Mouse (Mus musculus) liver, embryonic 14.5 days (tissue): Measurements from ENCODE around the gene Ppp1cb. TPM values are rescaled to one million over a fixed set of nuclear protein-coding genes. Genes with fewer than 3 reads are reported as not detected.

Source experiments
- ATAC-seq: fragments of 200-750 bp; cut with Nextera tagmentation; 2 replicates; pipeline ENCODE4 v1.8.0; 2017; ENCODE audit warnings: moderate number of reproducible peaks, mild to moderate bottlenecking, moderate library complexity; ENCODE audit not compliant: insufficient read depth
- DNase-seq, 3 experiments: peaks; one replicate each; pipeline ENCODE4 v3.0.0-alpha.2; 2012 to 2013; ENCODE audit warnings: low read depth in 3 of 3, low spot score in 3 of 3
- H3K27ac ChIP-seq: fragments of 300-500 bp; sonication (generic); 2 replicates; pipeline ENCODE4 v1.5.1; 2014; ENCODE audit warnings: moderate library complexity, mild to moderate bottlenecking, control low read depth, inconsistent platforms
- H3K27me3 ChIP-seq: fragments of 300-500 bp; sonication (generic); 2 replicates; pipeline ENCODE4 v1.6.1; 2014; ENCODE audit warnings: mild to moderate bottlenecking, low read length, moderate library complexity; ENCODE audit not compliant: control insufficient read depth, insufficient read depth
- H3K36me3 ChIP-seq: fragments of 300-500 bp; sonication (generic); replicated peaks from 2 replicates; pipeline ENCODE4 v1.6.1; 2014; ENCODE audit warnings: low read depth; ENCODE audit not compliant: control insufficient read depth, insufficient read depth
- H3K4me1 ChIP-seq, 2 experiments: fragments of 200-500 bp in 1 of 2; fragments of 300-500 bp in 1 of 2; sonication (generic) in 1 of 2; replicated peaks; 2 replicates each; pipeline ENCODE4 v1.6.1; 2012 to 2014; ENCODE audit warnings: antibody characterized with exemption in 1 of 2, inconsistent platforms in 1 of 2, low read length in 1 of 2; ENCODE audit not compliant: control insufficient read depth in 2 of 2, insufficient read depth in 2 of 2
- H3K4me2 ChIP-seq: fragments of 300-500 bp; sonication (generic); 2 replicates; pipeline ENCODE4 v1.6.1; 2014; ENCODE audit warnings: low read depth, mild to moderate bottlenecking, control low read depth, moderate library complexity
- H3K4me3 ChIP-seq, 2 experiments: fragments of 200-500 bp in 1 of 2; fragments of 300-500 bp in 1 of 2; sonication (generic) in 1 of 2; 2 replicates each; pipeline ENCODE4 v1.5.1; 2012 to 2014; ENCODE audit warnings: low read depth in 2 of 2, low read length in 2 of 2, mild to moderate bottlenecking in 2 of 2, control low read depth in 1 of 2, inconsistent platforms in 1 of 2, moderate library complexity in 1 of 2; ENCODE audit not compliant: insufficient read depth in 1 of 2
- H3K9ac ChIP-seq: fragments of 300-500 bp; sonication (generic); replicated peaks from 2 replicates; pipeline ENCODE4 v1.6.1; 2014; ENCODE audit warnings: mild to moderate bottlenecking, control low read depth, moderate library complexity
- H3K9me3 ChIP-seq: fragments of 300-500 bp; sonication (generic); 2 replicates; pipeline ENCODE4 v1.6.1; 2016; ENCODE audit warnings: low read length, mixed read lengths; ENCODE audit not compliant: control insufficient read depth
- CTCF ChIP-seq: IDR thresholded peaks from 2 replicates; pipeline ENCODE4 v1.5.1; 2016; ENCODE audit warnings: antibody characterized with exemption, low read depth, control low read depth
- EP300 ChIP-seq: IDR thresholded peaks from 2 replicates; pipeline ENCODE4 v1.6.1; 2016; ENCODE audit warnings: antibody characterized with exemption, low read depth
- WGBS: fragments of 180-500 bp; shearing (Covaris S2); extraction: QIAGEN DNeasy Blood & Tissue Kit; methylation state at CpG from one replicate; pipeline ENCODE4 v1.1.7; 2014; ENCODE audit not compliant: insufficient replicate concordance; 5-methylcytosine and 5-hydroxymethylcytosine counted together
- polyA plus RNA-seq, 2 experiments: library from polyadenylated mRNA; depleted of rRNA in 1 of 2; stranded (reverse) in 1 of 2; unstranded in 1 of 2; fragments of >200 nt; fragmentation: Nextera tagmentation in 1 of 2; extraction: Ambion mirVana in 1 of 2; gene quantifications; 2 replicates each; pipeline versions ENCODE4 v1.2.1 to v1.2.3; 2012 to 2014

Gene Ppp1cb
- polyA plus RNA-seq, 2 experiments = 92.1 to 135 TPM

DNA sequence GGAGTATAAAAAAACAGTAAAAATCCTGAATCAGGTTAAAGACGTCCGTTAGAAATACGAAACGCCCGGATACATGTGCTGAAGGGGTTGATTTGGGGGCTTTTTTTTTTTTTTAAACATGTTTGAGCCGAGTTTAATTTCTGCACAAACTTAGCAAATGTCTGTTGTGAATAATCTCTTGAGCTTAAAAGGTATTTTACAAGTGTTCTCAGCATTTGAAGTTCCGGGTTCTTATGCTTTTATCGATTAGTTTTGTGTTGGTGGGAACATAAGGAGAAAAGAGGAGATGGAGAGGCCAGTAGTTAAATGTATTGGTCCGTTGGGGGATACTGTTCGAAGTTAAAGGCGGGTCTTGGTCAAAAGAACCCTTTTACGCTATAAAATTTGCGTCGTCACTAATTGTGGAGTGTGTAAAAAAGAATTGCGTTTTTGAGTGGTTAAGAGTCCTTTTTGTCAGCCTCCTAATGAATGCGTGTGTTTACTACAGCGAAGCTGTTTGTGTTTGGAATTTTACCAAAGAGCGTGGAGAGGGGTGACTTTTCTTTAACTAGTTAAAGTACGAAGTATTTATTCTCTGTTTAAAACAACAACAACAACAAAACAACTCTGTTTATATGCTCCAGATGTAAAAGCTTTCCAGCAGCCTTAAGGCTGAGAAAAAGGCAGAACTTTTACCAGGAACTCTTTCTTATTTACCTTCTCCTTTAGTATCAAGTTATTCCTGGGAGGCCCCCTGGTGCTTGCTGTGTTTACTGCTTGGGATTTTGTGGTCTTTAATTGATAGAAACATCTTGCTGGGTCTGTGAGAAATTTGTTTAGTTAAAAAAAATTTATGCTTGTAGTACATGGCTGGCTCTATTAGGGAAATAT, 1.5 kb downstream of the Ppp1cb start:
- H3K36me3 ChIP-seq = no peaks in the 10 kb centered on the region
- under 1% methylated on average over 19 of the region's 19 CpGs for WGBS
- H3K4me2 ChIP-seq = peak overlapping the region; percentile 68
- DNase-seq (peak; percentile 52 to 64 (median 54)), ATAC-seq (no peak)
- H3K9me3 ChIP-seq = no peaks in the 10 kb centered on the region
- H3K9ac ChIP-seq = peak overlapping the region; percentile 99
- no peaks in the 10 kb centered on the region for H3K27me3 ChIP-seq
- H3K4me1 ChIP-seq = peaks cover 8 to 19% of the 10 kb centered on the region in 2 experiments
- peak overlapping the region; percentile 94 for H3K27ac ChIP-seq
- peak; percentile 43; the same call in 1 of the 2 replicates for TF ChIP-seq CTCF
- TF ChIP-seq EP300 = no peak
- H3K4me3 ChIP-seq = peak overlapping the region; percentile 84 to 96

DNA sequence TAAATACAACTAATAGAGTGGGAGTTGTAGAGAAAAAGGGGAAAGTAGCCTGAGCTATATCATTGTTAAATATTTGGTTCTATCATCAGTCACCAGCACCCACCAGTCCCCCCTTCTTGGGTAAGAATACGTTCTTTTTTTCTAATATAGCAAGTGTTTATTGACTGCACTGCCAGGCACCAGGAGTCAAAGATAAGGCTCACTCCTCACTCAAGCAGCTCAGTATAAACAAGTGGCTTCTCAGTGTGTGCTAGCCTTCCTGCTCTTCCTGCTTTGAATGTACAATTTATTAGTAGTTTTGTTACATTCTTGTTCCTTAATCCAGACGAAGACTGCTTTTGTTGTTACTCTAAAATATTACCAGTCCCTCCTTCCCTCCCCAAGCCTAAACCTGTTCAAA, 2.3 kb downstream of the Ppp1cb start:
- Histone ChIP-seq H3K9ac (peak overlapping the region; percentile 68), H3K27ac (peak overlapping the region; percentile 44), H3K36me3 (no peaks in the 10 kb centered on the region), H3K4me1 (peaks cover 8 to 24% of the 10 kb centered on the region in 2 experiments), H3K4me3 (peak overlapping the region; percentile 38 to 56; a peak in 3 of 4 replicates), H3K9me3 (no peaks in the 10 kb centered on the region), H3K4me2 (peak overlapping the region; percentile 67), H3K27me3 (no peaks in the 10 kb centered on the region)
- no peak for ATAC-seq
- TF ChIP-seq CTCF = no peak
- no peak for TF ChIP-seq EP300
- peak in 2 of 3 experiments; percentile 47 to 48 for DNase-seq
- WGBS = 13% methylated on average over 2 of the region's 2 CpGs

DNA sequence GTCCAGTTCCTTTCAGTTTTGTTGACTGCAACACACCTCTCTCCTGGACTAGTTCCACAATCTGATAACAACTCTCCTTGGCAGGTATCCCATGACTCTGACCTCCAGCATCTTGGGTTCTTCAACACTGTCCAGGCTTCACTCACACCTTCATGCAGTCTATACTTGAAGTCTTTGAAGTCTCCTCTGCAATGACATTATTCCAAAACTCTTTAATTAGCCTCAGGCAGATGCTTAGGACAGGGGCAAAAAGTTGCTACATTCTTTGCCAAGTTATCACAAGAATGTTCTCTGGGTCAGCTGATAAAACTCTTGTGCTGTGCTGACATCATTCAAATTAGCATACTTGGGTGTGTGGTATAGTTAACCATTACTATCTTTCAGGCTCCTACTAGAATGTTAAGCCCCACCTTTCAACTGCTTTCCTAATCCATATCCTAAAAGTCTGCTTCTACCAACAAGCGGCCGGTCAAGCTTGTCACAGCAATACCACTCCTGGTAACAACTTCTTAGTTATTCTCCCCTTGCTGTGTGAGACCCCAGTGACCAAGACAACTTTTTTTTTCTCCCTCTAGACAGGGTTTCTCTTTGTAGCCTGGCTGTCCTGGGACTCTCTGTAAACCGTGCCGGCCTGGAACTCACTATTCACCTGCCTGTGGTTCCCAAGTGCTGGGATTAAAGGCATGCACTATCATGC, 13.8 kb downstream of the Ppp1cb start:
- peak overlapping the region in 1 of 2 experiments; percentile 26; a peak in 2 of 4 replicates for H3K4me3 ChIP-seq
- 41% methylated on average over 4 of the region's 4 CpGs for WGBS
- H3K4me1 ChIP-seq = peaks cover 25 to 28% of the 10 kb centered on the region in 2 experiments
- H3K36me3 ChIP-seq = no peaks in the 10 kb centered on the region
- peak; percentile 92 for ATAC-seq
- peak overlapping the region; percentile 31 for H3K9ac ChIP-seq
- DNase-seq = peak; percentile 53 to 66 (median 55)
- H3K27me3 ChIP-seq = no peaks in the 10 kb centered on the region
- peak overlapping the region; percentile 73 for H3K27ac ChIP-seq
- H3K4me2 ChIP-seq = peak overlapping the region; percentile 70
- H3K9me3 ChIP-seq = no peaks in the 10 kb centered on the region
- TF ChIP-seq EP300 (peak; percentile 38; the same call in 1 of the 2 replicates), CTCF (no peak)

DNA sequence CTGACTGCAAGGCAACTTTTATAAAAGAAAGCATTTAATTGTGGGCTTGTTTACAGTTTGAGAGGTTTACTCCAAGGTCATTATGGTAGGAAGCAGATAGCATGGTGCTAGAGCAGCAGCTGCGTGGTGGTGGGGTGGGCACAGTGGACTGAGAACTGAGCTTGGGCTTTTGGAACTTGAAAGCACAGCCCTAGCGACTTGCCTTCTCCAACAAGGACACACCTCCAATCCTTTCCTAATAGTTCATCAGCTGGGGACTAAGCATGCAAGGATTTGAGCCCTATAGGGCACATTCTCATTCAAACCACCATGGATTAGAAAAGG, 14.3 kb downstream of the Ppp1cb start:
- no peak for DNase-seq
- no peak for TF ChIP-seq EP300
- TF ChIP-seq CTCF = no peak
- no peaks in the 10 kb centered on the region for H3K36me3 ChIP-seq
- peak overlapping the region; percentile 31 for H3K9ac ChIP-seq
- H3K27me3 ChIP-seq = no peaks in the 10 kb centered on the region
- WGBS = 38% methylated on average over 2 of the region's 2 CpGs
- H3K4me1 ChIP-seq = peaks cover 25 to 26% of the 10 kb centered on the region in 2 experiments
- H3K27ac ChIP-seq = peak overlapping the region; percentile 73
- peak; percentile 51; the same call in 1 of the 2 replicates for ATAC-seq
- peak overlapping the region in 1 of 2 experiments; percentile 3; a peak in 1 of 4 replicates for H3K4me3 ChIP-seq
- peak overlapping the region; percentile 70 for H3K4me2 ChIP-seq
- no peaks in the 10 kb centered on the region for H3K9me3 ChIP-seq

DNA sequence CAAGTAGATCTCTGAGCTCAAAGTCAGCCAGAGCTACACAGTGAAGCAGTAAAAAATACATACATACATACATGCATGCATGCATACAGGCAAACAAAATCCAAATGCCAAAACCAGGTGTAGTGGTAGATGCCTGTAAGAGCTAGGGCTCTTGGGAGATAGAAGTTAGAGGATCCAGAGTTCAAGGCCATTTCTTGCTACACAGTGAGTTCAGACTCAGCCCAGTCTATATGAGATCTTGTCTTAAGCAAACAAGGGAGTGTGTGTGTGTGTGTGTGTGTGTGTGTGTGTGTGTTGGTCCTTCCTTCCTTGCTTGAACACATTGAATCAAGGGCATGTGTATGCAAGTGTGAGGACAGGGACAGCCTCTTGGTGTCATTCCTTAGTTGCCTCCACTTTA, 17.9 kb downstream of the Ppp1cb start:
- H3K9me3 ChIP-seq = no peaks in the 10 kb centered on the region
- H3K27me3 ChIP-seq = no peaks in the 10 kb centered on the region
- no peak overlapping the region for H3K4me3 ChIP-seq
- ATAC-seq (no peak), DNase-seq (no peak)
- no peak overlapping the region for H3K4me2 ChIP-seq
- H3K4me1 ChIP-seq = peaks cover 17 to 18% of the 10 kb centered on the region in 2 experiments
- H3K9ac ChIP-seq = no peak overlapping the region
- no peak overlapping the region for H3K27ac ChIP-seq
- H3K36me3 ChIP-seq = peaks cover 23% of the 10 kb centered on the region
- TF ChIP-seq CTCF (no peak), EP300 (no peak)
